Mouse (Mus musculus) small intestine, adult 2 months (tissue): ENCODE measurements around the gene Slc23a2. TPM values are rescaled to one million over a fixed set of nuclear protein-coding genes. Genes with fewer than 3 reads are reported as not detected.

Experiments used
- H3K27ac ChIP-seq: fragments of 200-500 bp; 2 replicates; pipeline ENCODE4 v1.5.1; 2012; ENCODE audit warnings: low read depth, low read length, control low read depth, inconsistent platforms; ENCODE audit not compliant: insufficient read depth
- H3K27me3 ChIP-seq: fragments of 200-500 bp; 2 replicates; pipeline ENCODE4 v1.6.1; 2012; ENCODE audit warnings: mild to moderate bottlenecking, moderate library complexity, low read length, inconsistent platforms; ENCODE audit not compliant: control insufficient read depth, insufficient read depth
- H3K36me3 ChIP-seq: fragments of 200-500 bp; 2 replicates; pipeline ENCODE4 v1.6.1; 2012; ENCODE audit warnings: mild to moderate bottlenecking, low read length, control low read depth, inconsistent platforms; ENCODE audit not compliant: control insufficient read depth, insufficient read depth
- H3K4me1 ChIP-seq: fragments of 200-500 bp; 2 replicates; pipeline ENCODE4 v1.6.1; 2012; ENCODE audit warnings: low read length, inconsistent platforms, mixed read lengths; ENCODE audit not compliant: control insufficient read depth, insufficient read depth, insufficient read length
- H3K4me3 ChIP-seq: fragments of 200-500 bp; 2 replicates; pipeline ENCODE4 v1.5.1; 2012; ENCODE audit warnings: low read depth, mild to moderate bottlenecking, control low read depth, inconsistent platforms, low read length, moderate library complexity
- CTCF ChIP-seq: fragments of 200-500 bp; IDR thresholded peaks from 2 replicates; pipeline ENCODE4 v1.5.1; 2012; ENCODE audit warnings: low read depth, mild to moderate bottlenecking, control low read depth, inconsistent platforms, low read length, moderate library complexity, mixed read lengths; ENCODE audit not compliant: insufficient replicate concordance, insufficient read length; ENCODE audit errors: extremely low read depth
- POLR2A ChIP-seq: fragments of 200-500 bp; IDR thresholded peaks from 2 replicates; pipeline ENCODE4 v1.6.1; 2012; ENCODE audit warnings: low read depth, mild to moderate bottlenecking, control low read depth, inconsistent platforms, low read length, moderate library complexity
- WGBS: fragments of 180-500 bp; shearing (Covaris S2); methylation state at CpG from one replicate; pipeline ENCODE4 v1.1.7; 2018; 5-methylcytosine and 5-hydroxymethylcytosine counted together
- polyA plus RNA-seq: library from polyadenylated mRNA; depleted of rRNA; stranded (reverse); fragments of >200 nt; gene quantifications from 2 replicates; pipeline ENCODE4 v1.2.3, GENCODE M21; 2012

Gene Slc23a2
- polyA plus RNA-seq, 1 experiment: 18.5 TPM

DNA sequence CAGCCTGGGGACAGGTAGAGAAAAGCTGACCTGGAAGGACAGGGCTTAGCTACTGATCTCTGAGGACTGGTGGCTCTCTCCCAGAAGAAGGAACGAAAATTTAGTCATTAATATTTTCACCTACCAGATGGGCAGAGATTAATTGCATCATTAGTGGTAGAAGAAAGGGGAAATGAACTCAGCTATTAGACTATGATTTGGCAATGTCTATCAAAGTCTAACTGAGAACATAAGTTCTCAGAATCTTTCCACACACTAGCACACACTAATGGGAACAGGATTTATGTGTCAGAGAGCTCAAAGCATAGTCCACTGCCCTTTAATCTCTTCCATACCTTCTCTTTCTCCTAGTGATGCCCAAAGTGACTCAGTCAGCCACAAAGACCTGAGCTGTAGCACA is 6.0 kb upstream of the Slc23a2 start:
- H3K27ac ChIP-seq: no peak overlapping the region
- H3K4me3 ChIP-seq: no peak overlapping the region
- H3K4me1 ChIP-seq: peaks cover 3% of the 10 kb centered on the region; the same call in 1 of the 2 replicates
- TF ChIP-seq CTCF (no peak), POLR2A (no peak)
- no peaks in the 10 kb centered on the region for H3K36me3 ChIP-seq
- no peaks in the 10 kb centered on the region for H3K27me3 ChIP-seq
- WGBS: 60% methylated on average over 1 of the region's 1 CpGs

DNA sequence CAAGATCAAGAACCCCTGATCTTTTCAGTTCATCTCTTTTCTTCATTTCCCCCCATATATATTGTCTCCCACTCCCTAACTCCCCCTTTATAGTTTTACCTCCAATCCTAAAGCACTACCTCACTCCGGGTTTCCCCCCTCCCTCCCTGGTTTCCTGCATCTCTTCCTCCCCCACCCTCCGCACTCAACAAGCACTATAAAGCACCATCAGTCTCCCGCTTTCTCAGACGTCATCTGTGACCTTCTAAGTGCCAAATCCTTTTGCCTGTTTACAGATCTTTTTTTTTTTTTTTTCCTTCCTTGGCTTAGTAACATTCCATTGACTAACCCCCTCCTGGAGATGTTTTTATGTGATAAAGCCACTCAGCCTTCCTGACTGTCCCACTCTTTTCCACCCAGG is 1.6 kb upstream of the Slc23a2 start:
- no peaks in the 10 kb centered on the region; the same call in 1 of the 2 replicates for H3K27me3 ChIP-seq
- TF ChIP-seq CTCF: no peak
- TF ChIP-seq POLR2A: no peak
- peaks cover 3% of the 10 kb centered on the region for H3K36me3 ChIP-seq
- 64% methylated on average over 4 of the region's 4 CpGs for WGBS
- H3K4me3 ChIP-seq: no peak overlapping the region
- peaks cover 6% of the 10 kb centered on the region; the same call in 1 of the 2 replicates for H3K4me1 ChIP-seq
- no peak overlapping the region for H3K27ac ChIP-seq

DNA sequence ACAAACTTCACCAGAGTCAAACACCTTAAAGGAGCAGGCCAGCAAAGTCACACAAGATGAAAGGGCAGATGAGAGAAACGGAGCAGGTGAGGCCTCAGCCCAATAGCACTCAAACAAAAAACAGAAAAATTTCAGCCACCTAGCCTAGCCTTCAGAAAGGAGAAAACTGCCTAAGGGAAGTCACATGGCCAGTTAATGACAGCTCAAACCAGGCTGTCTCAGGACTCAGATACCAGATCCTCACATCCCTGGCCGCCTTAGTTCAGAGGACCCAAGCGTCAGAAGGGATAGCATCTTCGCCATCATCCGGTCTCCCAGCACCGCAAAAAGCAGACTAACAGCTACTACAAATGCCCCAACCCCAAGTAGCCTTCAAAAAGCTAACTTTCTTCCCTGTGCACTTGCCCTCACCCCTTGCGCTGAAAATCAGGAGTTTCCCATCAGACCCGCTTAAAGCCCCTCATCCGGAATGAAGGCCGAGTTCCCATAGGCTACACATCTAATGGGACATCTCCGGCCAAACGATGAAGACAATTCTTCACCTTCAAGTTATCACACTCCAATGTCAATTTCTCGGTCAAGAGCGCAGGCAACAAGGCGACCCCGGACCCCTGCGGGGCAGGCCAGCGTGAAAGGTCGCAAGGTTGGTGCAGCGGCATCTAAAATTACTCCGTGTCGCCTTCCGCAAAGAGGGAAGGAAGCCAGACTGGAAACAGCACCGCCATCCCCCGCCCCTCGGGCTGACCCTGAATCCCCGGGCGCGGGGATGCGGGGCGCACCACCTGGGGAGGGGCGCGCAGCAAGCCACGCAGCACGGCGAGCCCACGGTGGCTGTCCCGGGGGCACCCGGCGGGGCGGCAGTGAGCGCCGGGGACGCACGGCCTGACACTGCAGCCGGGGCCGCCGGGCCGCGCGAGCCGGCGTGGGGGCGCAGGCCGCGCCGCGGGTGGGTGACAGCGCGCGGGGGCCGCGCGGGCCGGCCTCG is 673 bp downstream of the Slc23a2 start:
- peak overlapping the region; percentile 77 for H3K4me3 ChIP-seq
- TF ChIP-seq CTCF: no peak
- TF ChIP-seq POLR2A: no peak
- H3K4me1 ChIP-seq: peaks cover 4% of the 10 kb centered on the region; the same call in 1 of the 2 replicates
- H3K27ac ChIP-seq: peak overlapping the region; percentile 42; the same call in 1 of the 2 replicates
- peaks cover 3% of the 10 kb centered on the region for H3K36me3 ChIP-seq
- H3K27me3 ChIP-seq: no peaks in the 10 kb centered on the region; the same call in 1 of the 2 replicates
- 7% methylated on average over 66 of the region's 66 CpGs for WGBS

DNA sequence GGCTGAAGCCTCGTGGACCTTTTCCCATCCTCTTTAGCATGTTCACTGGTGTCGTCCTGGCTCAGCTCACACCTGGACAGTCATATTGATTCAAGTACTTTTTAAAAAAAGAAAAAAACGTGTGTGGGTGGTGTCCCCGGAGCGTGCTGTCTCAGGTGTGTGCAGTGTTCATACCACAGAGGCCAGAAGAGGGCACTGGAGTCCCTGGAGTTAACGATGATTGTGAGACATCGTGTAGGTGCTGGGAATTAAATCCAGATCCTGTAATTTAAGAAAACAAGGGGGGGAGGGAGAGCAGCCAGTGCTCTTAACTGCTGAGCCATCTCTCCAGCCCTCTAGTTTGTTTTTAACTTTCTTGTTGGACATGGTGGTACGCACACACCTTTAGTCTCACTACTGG is 2.3 kb downstream of the Slc23a2 start:
- Histone ChIP-seq H3K27me3 (no peaks in the 10 kb centered on the region; the same call in 1 of the 2 replicates), H3K27ac (no peak overlapping the region), H3K4me3 (no peak overlapping the region), H3K36me3 (peaks cover 3% of the 10 kb centered on the region), H3K4me1 (peaks cover 7% of the 10 kb centered on the region; the same call in 1 of the 2 replicates)
- WGBS: 87% methylated on average over 8 of the region's 8 CpGs
- TF ChIP-seq POLR2A (no peak), CTCF (no peak)

DNA sequence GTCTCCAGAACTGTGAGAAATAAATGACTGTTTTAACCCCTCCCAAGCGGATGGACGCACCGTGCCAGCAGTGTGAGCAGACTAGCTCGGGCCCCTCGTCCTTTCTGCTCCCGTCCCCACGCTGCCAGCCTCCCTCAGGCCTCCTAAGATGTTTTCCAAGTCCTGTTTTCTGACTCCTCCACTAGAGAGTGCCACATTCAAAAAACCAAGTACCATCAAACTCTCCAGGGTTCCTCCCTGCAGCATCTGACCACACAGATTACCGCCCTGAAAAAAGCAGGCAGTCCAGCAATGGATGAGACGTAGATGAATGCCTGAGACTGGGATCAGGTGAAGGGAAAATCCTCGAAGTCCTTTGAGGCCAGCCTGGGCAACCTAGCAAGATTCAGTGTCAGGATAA is 4.4 kb downstream of the Slc23a2 start:
- TF ChIP-seq POLR2A: no peak
- TF ChIP-seq CTCF: no peak
- peaks cover 3% of the 10 kb centered on the region for H3K36me3 ChIP-seq
- H3K4me3 ChIP-seq: no peak overlapping the region
- 72% methylated on average over 10 of the region's 10 CpGs for WGBS
- no peaks in the 10 kb centered on the region; the same call in 1 of the 2 replicates for H3K27me3 ChIP-seq
- H3K27ac ChIP-seq: no peak overlapping the region
- H3K4me1 ChIP-seq: peaks cover 7% of the 10 kb centered on the region; the same call in 1 of the 2 replicates

DNA sequence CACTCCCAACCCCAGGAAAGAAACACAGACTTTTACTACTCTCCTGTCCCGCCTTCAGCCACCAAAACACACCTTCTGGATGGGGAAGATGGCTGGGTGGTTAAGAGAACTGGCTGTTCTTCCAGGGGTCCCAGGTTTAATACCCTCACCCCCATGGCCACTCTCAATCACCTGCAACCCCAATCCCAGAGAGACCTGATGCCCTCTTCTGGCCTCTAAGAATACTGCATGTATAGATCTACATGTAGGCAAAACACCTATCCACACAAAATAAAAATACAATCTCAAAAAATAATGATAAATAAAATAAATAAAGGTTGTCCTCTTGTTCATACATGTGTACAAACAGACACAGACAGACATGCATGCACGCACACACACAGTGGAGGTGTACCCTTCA is 5.8 kb downstream of the Slc23a2 start:
- no peaks in the 10 kb centered on the region for H3K27me3 ChIP-seq
- TF ChIP-seq CTCF (peak; percentile 41; the same call in 1 of the 2 replicates), POLR2A (no peak)
- no peak overlapping the region for H3K27ac ChIP-seq
- peaks cover 3% of the 10 kb centered on the region for H3K36me3 ChIP-seq
- H3K4me1 ChIP-seq: peaks cover 4% of the 10 kb centered on the region; the same call in 1 of the 2 replicates
- 94% methylated on average over 2 of the region's 2 CpGs for WGBS
- H3K4me3 ChIP-seq: no peak overlapping the region
